Mouse (Mus musculus): ENCODE data around the gene Snx15. TPM values are rescaled to one million over a fixed set of nuclear protein-coding genes. Genes with fewer than 3 reads are reported as not detected.

Snx15 gene
- polyA plus RNA-seq, 1 experiment from 2014 or later = 19.8 TPM

DNA sequence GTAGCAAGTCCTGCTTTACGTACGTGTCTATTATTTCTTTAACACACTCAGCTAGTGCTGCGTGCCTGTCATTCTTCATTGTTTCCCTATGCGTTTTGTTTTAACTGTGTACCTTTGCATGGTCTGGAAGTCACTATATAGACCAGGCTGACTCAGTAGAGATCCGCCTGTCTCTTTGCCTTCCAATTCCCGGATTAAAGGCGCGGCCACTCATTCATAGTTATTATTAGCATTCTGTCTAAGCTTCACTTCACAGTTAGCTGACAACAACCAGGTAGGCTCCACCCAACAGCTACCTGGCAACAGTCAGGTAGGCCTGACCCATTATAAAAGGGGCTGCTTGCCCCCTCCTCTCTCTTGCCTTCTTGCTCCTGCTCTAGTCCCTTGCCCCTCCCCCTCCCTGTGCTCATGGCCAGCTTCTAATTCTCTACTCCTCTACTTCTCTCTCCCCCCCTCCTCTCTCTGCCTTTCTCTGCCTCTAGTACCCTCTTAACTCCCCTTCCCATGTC is 9.4 kb downstream of the Snx15 start:
- ATAC-seq (replicated peaks; ENCODE audit: insufficient number of reproducible peaks, insufficient read depth, low FRiP score, low read depth) = no peak
- WGBS = 2% methylated on average over 8 of the region's 8 CpGs
- H3K36me3 ChIP-seq = peaks cover 23% of the 10 kb centered on the region
- H3K27me3 ChIP-seq = no peaks in the 10 kb centered on the region
- H3K9ac ChIP-seq = peak overlapping the region; percentile 79
- peak overlapping the region; percentile 71 for H3K4me3 ChIP-seq
- no peaks in the 10 kb centered on the region for H3K9me3 ChIP-seq (replicated peaks)
- H3K4me1 ChIP-seq (replicated peaks) = peaks cover 24% of the 10 kb centered on the region
- peak overlapping the region; percentile 99 for H3K27ac ChIP-seq
- H3K4me2 ChIP-seq = peak overlapping the region; percentile 93

DNA sequence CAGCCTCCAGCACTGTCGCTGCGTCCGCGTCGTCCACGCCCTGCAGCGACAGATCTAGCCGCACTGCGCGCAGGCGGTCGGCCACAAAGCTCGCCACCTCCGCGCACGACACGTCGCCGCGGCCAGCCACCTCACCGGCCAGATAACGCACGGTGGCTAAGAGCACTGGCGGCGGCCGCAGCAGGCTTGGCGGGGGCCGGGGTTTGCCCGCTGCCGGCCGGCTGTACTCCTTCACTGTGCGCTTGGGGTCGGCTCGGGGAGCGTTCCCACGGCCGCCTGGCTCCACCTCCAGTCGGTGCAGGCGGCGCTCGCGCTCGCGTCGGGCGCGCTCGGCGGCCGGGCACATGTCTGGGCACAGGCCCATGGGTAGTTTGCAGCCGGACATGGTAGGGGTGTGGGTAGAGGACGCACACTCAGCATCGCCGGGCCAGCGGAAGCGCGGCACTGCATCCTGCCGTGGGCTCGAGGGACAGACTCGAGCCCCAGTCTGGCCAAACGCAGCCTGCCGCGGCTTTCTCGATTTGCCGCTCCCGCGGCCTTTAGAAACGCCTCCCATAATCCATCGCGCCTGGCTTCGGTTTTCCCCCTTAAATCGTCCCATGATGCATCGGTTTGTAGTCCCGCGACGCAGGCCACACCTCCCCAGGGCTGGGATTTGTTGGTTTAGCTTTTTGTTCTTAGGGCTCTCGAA is 10.0 kb downstream of the Snx15 start, which contains the start of gene Sac3d1:
Sac3d1 (minus strand) TSS at position 665 of the 691 bp plus-strand sequence.
- peaks cover 24% of the 10 kb centered on the region for H3K4me1 ChIP-seq (replicated peaks)
- peak within 1 kb of the TSS; percentile 79 for H3K9ac ChIP-seq
- H3K4me3 ChIP-seq = peak within 1 kb of the TSS; percentile 71
- H3K36me3 ChIP-seq = peaks cover 23% of the 10 kb centered on the region
- H3K4me2 ChIP-seq = peak within 1 kb of the TSS; percentile 93
- ATAC-seq (replicated peaks; ENCODE audit: insufficient number of reproducible peaks, insufficient read depth, low FRiP score, low read depth) = peak; percentile 84
- under 1% methylated on average over 77 of the region's 77 CpGs for WGBS
- H3K27me3 ChIP-seq = no peaks in the 10 kb centered on the region
- no peaks in the 10 kb centered on the region for H3K9me3 ChIP-seq (replicated peaks)
- H3K27ac ChIP-seq = peak within 1 kb of the TSS; percentile 99

DNA sequence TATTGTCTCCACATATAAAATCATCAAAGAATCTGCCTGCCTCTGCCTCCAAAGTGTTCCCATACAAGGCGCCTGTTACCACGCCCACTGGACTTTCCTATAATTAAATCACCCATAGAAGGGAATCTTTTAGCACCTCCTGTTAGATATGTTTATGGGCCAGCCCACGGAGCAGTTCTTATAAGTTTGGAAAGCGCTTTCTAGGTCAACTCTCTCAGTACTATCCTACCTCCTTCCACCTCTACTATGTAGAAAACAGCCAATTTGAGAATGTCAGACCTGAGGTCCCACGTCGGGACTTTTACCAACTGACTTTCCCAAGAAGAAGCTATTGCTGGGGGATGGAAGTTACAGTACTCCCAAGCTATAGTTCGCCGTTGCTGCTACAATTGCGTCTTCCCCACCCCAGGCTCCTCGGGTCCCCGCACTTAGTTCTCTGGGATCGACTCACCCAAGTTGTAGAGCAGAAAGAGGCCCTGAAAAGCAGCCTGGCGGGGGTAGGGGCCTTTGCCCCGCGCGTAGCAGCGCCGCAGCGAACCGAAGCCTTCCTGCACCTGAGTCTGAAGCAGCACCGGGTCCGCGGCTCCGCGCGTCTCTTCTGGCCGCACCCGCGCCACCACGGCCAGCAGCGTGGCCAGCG is 10.6 kb downstream of the Snx15 start:
- Histone ChIP-seq H3K4me3 (peak overlapping the region; percentile 71), H3K27ac (peak overlapping the region; percentile 99), H3K9me3 (replicated peaks) (no peaks in the 10 kb centered on the region), H3K27me3 (no peaks in the 10 kb centered on the region), H3K36me3 (peaks cover 23% of the 10 kb centered on the region), H3K4me2 (peak overlapping the region; percentile 93), H3K9ac (peak overlapping the region; percentile 79), H3K4me1 (replicated peaks) (peaks cover 24% of the 10 kb centered on the region)
- WGBS = 4% methylated on average over 32 of the region's 32 CpGs
- ATAC-seq (replicated peaks; ENCODE audit: insufficient number of reproducible peaks, insufficient read depth, low FRiP score, low read depth) = no peak

DNA sequence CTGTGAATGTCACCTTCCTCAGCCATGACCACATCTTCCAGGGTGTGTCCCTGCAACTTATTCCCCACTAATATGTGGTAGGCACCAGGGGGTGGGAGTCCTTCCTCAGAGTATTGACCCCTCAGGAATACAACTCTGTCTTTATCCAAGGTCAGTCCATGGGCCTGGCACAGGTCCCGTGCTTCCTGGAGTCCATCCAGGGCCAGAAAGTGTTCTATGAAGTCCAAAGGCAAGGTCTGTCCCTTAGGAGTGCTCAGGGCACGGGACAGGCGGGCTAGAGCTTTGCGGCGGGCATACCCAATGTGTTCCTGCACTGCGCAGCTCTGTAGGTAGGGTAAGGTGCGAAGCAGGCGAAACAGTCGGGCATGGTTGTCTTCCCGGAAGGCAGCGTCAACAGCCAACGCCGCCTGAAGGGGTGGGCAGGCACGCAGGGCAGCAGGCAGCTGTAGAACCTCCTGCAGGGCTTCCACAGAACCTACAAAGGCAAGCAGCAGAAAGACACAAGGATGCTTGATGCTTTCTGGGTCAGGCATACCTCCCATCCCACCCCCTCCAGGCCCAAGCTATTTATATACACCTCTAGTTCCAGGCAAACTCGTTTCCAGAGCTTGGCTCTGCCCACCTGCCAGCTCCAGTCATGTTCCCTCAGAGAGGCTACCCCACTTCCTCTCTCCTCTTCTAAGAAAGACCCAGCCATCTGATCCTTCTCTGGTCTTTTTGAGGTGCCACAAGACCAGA is 11.8 kb downstream of the Snx15 start:
- Histone ChIP-seq H3K4me3 (peak overlapping the region; percentile 71), H3K4me2 (peak overlapping the region; percentile 93), H3K4me1 (replicated peaks) (peaks cover 24% of the 10 kb centered on the region), H3K36me3 (peaks cover 23% of the 10 kb centered on the region), H3K9ac (peak overlapping the region; percentile 3; the same call in 1 of the 2 replicates), H3K9me3 (replicated peaks) (no peaks in the 10 kb centered on the region), H3K27ac (peak overlapping the region; percentile 33; the same call in 1 of the 2 replicates), H3K27me3 (no peaks in the 10 kb centered on the region)
- ATAC-seq (replicated peaks; ENCODE audit: insufficient number of reproducible peaks, insufficient read depth, low FRiP score, low read depth) = no peak
- WGBS = 82% methylated on average over 15 of the region's 15 CpGs

DNA sequence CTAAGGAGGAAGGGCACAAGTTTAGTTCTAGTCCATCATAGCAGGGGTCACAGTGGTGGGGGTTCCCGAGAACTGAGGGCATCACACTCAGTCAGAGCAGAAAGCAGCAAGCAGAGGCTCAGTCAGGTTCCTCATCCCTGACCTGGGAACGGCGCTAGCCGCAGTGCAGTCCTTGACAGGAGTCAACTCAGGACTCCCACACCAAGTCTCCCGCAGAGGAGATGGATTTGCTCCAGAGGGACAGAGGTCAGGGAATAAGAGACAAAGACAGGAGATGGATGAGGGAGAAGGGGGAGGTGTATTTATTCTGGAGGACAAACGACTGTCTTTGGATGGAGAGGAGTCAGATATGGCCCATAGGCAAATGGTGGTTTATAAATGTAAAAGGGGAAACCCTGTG is 15.0 kb downstream of the Snx15 start:
- Histone ChIP-seq H3K9me3 (replicated peaks) (no peaks in the 10 kb centered on the region), H3K36me3 (peaks cover 20% of the 10 kb centered on the region), H3K4me1 (replicated peaks) (peaks cover 18% of the 10 kb centered on the region), H3K9ac (no peak overlapping the region), H3K27me3 (no peaks in the 10 kb centered on the region), H3K27ac (no peak overlapping the region), H3K4me2 (no peak overlapping the region), H3K4me3 (no peak overlapping the region)
- WGBS = 51% methylated on average over 6 of the region's 6 CpGs
- ATAC-seq (replicated peaks; ENCODE audit: insufficient number of reproducible peaks, insufficient read depth, low FRiP score, low read depth) = no peak

DNA sequence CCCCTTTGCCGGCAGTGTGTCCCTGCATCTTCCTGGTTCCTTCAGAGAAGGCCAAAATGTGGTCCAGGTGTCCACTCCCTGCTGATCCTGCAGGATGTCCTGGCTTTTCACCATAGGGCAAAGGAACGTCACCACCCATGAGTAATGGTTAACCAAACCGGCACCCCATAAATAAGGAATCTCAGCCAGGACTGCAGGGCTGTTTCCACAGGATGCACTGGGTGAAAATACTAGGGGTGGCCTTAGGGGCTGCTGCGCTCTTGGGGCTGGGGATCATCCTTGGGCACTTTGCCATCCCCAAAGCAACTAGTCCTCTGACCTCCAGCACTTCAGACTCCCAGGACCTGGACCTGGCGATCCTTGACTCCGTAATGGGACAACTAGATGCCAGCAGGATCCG is 22.5 kb downstream of the Snx15 start, which contains the start of gene Naaladl1:
Naaladl1 (plus strand) TSS at position 197 of the 400 bp plus-strand sequence.
- Histone ChIP-seq H3K27ac (no peak within 1 kb of the TSS), H3K36me3 (no peaks in the 10 kb centered on the region), H3K9me3 (replicated peaks) (no peaks in the 10 kb centered on the region), H3K4me1 (replicated peaks) (no peaks in the 10 kb centered on the region), H3K4me2 (no peak within 1 kb of the TSS), H3K27me3 (no peaks in the 10 kb centered on the region), H3K4me3 (no peak within 1 kb of the TSS), H3K9ac (no peak within 1 kb of the TSS)
- ATAC-seq (replicated peaks; ENCODE audit: insufficient number of reproducible peaks, insufficient read depth, low FRiP score, low read depth) = no peak
- WGBS = 86% methylated on average over 7 of the region's 7 CpGs

DNA sequence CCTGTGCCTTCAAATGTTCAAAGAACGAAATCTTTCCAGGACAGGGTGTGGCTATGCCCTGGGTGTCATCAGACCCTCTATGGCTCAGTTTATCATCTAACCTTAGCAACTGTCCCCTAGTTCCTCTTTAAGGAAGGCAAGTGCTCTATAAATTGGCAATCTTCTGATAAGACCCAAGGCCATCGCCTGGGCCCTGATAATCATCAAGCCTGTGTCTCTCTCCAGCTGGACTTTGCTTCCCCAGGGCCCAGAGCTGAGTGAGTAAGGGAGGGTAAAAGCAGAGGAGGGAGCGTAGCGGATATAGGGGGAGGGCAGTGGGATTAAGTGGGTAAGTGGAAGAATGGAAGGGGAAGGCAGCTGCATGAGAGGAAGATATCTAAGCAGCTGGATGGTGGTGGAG is 23.6 kb downstream of the Snx15 start:
- 52% methylated on average over 4 of the region's 4 CpGs for WGBS
- Histone ChIP-seq H3K27ac (no peak overlapping the region), H3K4me2 (no peak overlapping the region), H3K9ac (no peak overlapping the region), H3K27me3 (no peaks in the 10 kb centered on the region), H3K9me3 (replicated peaks) (no peaks in the 10 kb centered on the region), H3K4me1 (replicated peaks) (no peaks in the 10 kb centered on the region), H3K4me3 (no peak overlapping the region), H3K36me3 (no peaks in the 10 kb centered on the region)
- no peak for ATAC-seq (replicated peaks; ENCODE audit: insufficient number of reproducible peaks, insufficient read depth, low FRiP score, low read depth)

DNA sequence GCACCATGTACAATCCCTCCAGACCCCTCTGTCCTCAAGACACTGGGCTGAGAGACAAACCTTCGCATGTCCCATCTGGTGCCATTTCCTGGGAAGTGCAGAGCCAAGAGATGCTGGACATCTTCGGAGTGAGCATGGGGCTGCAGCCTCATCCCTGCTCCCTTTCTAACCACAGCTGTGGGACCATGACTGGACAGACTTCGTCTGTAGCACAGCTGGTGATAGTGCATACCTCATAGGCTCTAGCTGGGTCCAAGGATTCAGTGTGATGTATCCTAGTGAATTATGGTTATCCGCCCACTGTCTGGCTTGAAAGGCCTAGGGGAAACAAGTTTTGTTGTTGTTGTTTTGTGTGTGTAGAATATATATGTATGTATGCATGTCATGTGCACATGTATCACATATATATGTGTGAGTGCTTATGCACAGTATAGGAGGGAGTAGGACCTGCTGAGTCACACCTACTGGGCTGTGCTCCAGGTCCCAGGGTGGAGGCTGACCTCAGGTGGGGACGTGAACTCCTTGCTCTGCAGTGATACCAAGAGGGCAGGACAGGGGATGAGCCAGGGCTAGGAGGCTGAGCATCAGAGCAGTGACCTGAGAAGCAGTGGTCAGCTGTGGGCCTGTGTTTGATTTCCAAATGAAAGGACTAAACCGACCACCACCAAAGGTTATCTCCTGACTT is 25.8 kb downstream of the Snx15 start:
- no peaks in the 10 kb centered on the region for H3K36me3 ChIP-seq
- no peak overlapping the region for H3K4me2 ChIP-seq
- no peak overlapping the region for H3K4me3 ChIP-seq
- no peak overlapping the region for H3K9ac ChIP-seq
- H3K27me3 ChIP-seq = no peaks in the 10 kb centered on the region
- no peaks in the 10 kb centered on the region for H3K9me3 ChIP-seq (replicated peaks)
- no peaks in the 10 kb centered on the region for H3K4me1 ChIP-seq (replicated peaks)
- ATAC-seq (replicated peaks; ENCODE audit: insufficient number of reproducible peaks, insufficient read depth, low FRiP score, low read depth) = no peak
- H3K27ac ChIP-seq = no peak overlapping the region
- WGBS = 70% methylated on average over 6 of the region's 6 CpGs

DNA sequence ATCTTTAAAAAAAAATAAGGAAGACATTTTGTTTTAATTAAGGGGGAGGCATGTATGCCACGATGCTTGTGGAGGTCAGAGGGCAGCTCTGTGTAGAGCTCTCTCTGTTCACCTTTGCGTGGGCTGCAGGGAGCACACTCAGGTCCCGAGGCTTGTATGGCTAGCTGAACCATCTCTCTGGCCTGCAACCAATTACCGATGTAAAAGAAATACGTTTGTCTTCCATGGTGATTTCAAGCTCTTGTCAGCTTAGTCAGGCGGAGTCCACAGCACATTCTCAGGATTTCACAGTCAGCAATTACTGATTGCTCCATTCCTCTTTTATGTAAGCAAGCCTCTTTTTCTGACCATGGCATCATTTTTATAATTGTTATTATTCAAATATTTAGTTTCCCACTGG is 26.9 kb downstream of the Snx15 start:
- no peaks in the 10 kb centered on the region for H3K9me3 ChIP-seq (replicated peaks)
- 73% methylated on average over 6 of the region's 6 CpGs for WGBS
- ATAC-seq (replicated peaks; ENCODE audit: insufficient number of reproducible peaks, insufficient read depth, low FRiP score, low read depth) = no peak
- H3K4me2 ChIP-seq = no peak overlapping the region
- H3K4me3 ChIP-seq = no peak overlapping the region
- H3K27me3 ChIP-seq = no peaks in the 10 kb centered on the region
- no peaks in the 10 kb centered on the region for H3K36me3 ChIP-seq
- H3K4me1 ChIP-seq (replicated peaks) = no peaks in the 10 kb centered on the region
- no peak overlapping the region for H3K27ac ChIP-seq
- no peak overlapping the region for H3K9ac ChIP-seq

DNA sequence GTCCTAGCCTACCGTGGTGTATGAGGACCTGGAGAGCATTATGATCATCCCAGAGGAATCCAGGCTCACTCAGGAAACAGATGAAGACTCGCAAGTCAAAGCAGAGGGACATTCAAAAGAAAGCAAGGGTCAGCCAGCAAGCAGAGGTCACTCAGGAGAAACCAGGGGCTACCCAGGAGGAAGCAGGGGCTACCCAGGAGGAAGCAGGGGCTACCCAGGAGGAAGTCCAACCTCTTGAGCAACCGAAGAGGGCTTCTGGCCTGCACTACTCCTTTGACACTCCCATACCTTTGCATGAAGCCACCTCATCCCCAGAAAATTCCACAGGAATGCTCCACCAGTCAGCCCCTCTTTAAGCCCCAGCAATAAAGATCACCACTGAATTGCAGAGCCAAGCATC is 30.3 kb downstream of the Snx15 start:
- 75% methylated on average over 3 of the region's 3 CpGs for WGBS

DNA sequence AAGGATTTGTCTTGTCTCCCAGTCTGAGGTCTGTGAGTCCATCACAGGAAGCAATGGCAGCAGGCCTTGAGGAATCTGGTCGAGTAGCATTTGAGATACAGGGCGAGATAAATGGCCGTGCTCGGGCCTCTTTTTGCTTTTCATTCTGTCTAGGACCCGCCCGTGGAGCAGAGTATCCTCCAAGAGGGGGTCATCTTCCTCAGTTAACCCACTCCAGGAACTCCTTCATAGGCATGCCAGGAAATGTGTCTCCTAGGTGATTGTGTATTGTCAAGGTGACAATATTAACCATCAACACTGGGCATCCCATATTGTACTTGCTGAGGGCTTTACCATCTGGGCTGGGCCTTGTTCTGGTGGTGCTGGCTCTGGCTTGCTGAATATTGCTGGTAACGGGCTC is 34.0 kb downstream of the Snx15 start, which contains the start of gene AC131692.1:
AC131692.1 (plus strand) TSS at position 301 of the 400 bp plus-strand sequence.
- WGBS = 87% methylated on average over 7 of the region's 7 CpGs
- Histone ChIP-seq H3K27ac (no peak within 1 kb of the TSS), H3K27me3 (no peaks in the 10 kb centered on the region), H3K36me3 (peaks cover 30% of the 10 kb centered on the region), H3K9ac (no peak within 1 kb of the TSS), H3K4me2 (no peak within 1 kb of the TSS), H3K4me1 (replicated peaks) (no peaks in the 10 kb centered on the region), H3K4me3 (no peak within 1 kb of the TSS), H3K9me3 (replicated peaks) (no peaks in the 10 kb centered on the region)
- ATAC-seq (replicated peaks; ENCODE audit: insufficient number of reproducible peaks, insufficient read depth, low FRiP score, low read depth) = no peak

More for the DNA sequence above, 30.3 kb downstream of the Snx15 start:
- Histone ChIP-seq H3K9me3 (replicated peaks) (no peaks in the 10 kb centered on the region), H3K4me2 (no peak overlapping the region), H3K27me3 (no peaks in the 10 kb centered on the region), H3K36me3 (0 out of 2 replicates have a peak, but pooled peaks cover 6% of the 10 kb centered on the region), H3K27ac (no peak overlapping the region), H3K4me3 (no peak overlapping the region), H3K9ac (no peak overlapping the region), H3K4me1 (replicated peaks) (no peaks in the 10 kb centered on the region)
- ATAC-seq (replicated peaks; ENCODE audit: insufficient number of reproducible peaks, insufficient read depth, low FRiP score, low read depth) = no peak
